Mouse (Mus musculus): Measurements from ENCODE around the gene Npb. TPM values are rescaled to one million over a fixed set of nuclear protein-coding genes. Genes with fewer than 3 reads are reported as not detected.
A peak's percentile ranks its signal among the peaks of the same experiment; 100 is the strongest.

Npb gene
- total and polyA plus RNA-seq, 3 experiments: 0.27 to 1.7 TPM; not detected in 1

DNA sequence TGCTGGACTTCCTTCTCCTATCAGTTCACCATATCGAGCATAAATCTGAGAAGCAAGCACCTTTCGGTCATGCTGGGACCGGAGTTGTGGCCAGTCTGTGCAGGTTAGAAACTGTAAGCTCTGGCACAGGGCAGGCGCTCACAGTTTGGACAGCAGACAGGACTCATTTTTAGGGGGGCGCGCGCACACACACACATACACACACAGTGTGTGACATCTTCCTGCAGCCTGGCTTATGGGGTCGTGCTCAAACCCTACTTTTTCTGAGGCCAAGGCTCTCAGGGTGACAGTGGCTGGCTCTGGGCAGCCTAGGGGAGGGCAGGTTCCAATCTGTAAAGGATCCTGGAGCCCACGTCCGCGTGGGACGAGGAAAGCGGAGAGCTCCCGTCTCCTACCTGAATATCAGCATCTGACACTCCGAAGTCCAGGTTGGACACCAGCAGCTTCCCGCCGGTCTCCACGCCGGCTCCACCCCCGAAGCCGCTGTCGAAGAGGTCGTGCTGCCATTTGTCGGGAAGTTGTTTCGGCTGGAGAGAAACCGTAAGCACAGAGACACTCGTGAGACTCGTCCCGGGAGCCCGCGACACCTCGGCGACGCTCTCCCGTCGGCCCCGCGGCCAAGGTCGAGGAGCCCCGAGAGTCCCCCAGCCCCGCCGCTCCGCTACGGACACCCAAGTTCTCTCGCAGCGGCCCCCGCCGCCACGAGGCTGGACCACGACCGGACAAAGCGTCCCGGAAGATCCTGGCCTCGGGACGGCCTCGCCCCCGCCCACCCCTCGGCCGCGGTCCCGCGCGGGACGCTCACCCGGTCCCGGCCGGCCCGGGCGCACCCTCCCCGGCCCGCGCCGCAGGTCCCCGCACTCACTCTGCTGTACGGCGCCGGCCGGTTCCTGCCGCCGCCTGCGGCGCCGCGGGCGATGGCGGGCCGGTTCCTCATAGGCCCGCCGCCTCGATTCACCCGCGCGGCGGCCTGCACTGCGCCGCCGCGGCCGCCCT, 10.7 kb upstream of the Npb start:
- Histone ChIP-seq H3K36me3 (ENCODE audit: control insufficient read depth in 1 of 2, insufficient read depth in 2 of 2, low read length in 2 of 2) (peaks cover 45 to 57% of the 10 kb centered on the region in 2 experiments), H3K4me3 (ENCODE audit: control insufficient read depth in 1 of 2, insufficient read depth in 1 of 2, low read depth in 2 of 2, low read length in 2 of 2) (peak overlapping the region; percentile 74 to 95), H3K9ac (ENCODE audit: control insufficient read depth, low read depth, low read length, poor library complexity, severe bottlenecking) (peak overlapping the region; percentile 99), H3K9me3 (replicated peaks; ENCODE audit: insufficient read depth, low read length) (no peaks in the 10 kb centered on the region), H3K27me3 (ENCODE audit: control insufficient read depth in 1 of 2, insufficient read depth in 2 of 2, low read length in 2 of 2) (no peaks in the 10 kb centered on the region), H3K27ac (ENCODE audit: control insufficient read depth, low read depth, low read length) (peak overlapping the region; percentile 70), H3K79me2 (ENCODE audit: control insufficient read depth, insufficient read depth, low read length, poor library complexity) (peaks cover 65% of the 10 kb centered on the region), H3K4me1 (ENCODE audit: control insufficient read depth in 1 of 2, insufficient read depth in 2 of 2, low read length in 2 of 2) (peaks cover 5 to 41% of the 10 kb centered on the region in 2 experiments)
- peak; percentile 62 for DNase-seq (ENCODE audit: low read depth, low spot score)
- TF ChIP-seq HCFC1 (IDR thresholded peaks at IDR 0.05; ENCODE audit: low read depth, low read length): 0 out of 2 replicates have a peak, but pooled peaks have one; percentile 30
- no peak for TF ChIP-seq BHLHE40 (IDR thresholded peaks at IDR 0.05; ENCODE audit: borderline replicate concordance, low read depth, low read length)
- no peak for TF ChIP-seq ETS1 (IDR thresholded peaks at IDR 0.05; ENCODE audit: low read depth, low read length)
- no peak for TF ChIP-seq MYB (IDR thresholded peaks at IDR 0.05; ENCODE audit: low read depth, low read length)
- TF ChIP-seq NELFE (IDR thresholded peaks at IDR 0.05; ENCODE audit: low read depth, low read length): no peak
- 0 out of 2 replicates have a peak, but pooled peaks have one; percentile 12 for TF ChIP-seq TBP (IDR thresholded peaks at IDR 0.05; ENCODE audit: low read depth, low read length)
- no peak for TF ChIP-seq CTCF (IDR thresholded peaks at IDR 0.05 in 2 of 3, conservative IDR thresholded peaks at IDR 0.05 in 1 of 3; ENCODE audit: control insufficient read depth in 1 of 3, insufficient read depth in 1 of 3, low read depth in 2 of 3, low read length in 3 of 3, poor library complexity in 1 of 3, severe bottlenecking in 1 of 3)
- no peak for TF ChIP-seq MAX (IDR thresholded peaks at IDR 0.05; ENCODE audit: low read length)
- TF ChIP-seq CHD1 (IDR thresholded peaks at IDR 0.05; ENCODE audit: low read depth, low read length): 0 out of 2 replicates have a peak, but pooled peaks have one; percentile 70
- TF ChIP-seq MEF2A (IDR thresholded peaks at IDR 0.05; ENCODE audit: extremely low read depth, insufficient replicate concordance, low read depth, low read length, poor library complexity, severe bottlenecking): no peak
- TF ChIP-seq SIN3A (IDR thresholded peaks at IDR 0.05; ENCODE audit: low read length): peak; percentile 21; the same call in 1 of the 2 replicates
- no peak for TF ChIP-seq RAD21 (IDR thresholded peaks at IDR 0.05; ENCODE audit: low read depth, low read length)

GRCm38 (mm10) chr11:120598283-120598989, 9.8 kb upstream of the Npb start, which contains the start of the genes Alyref and Anapc11:
TSS of gene Alyref (minus strand) at chr11:120598365.
TSS of gene Anapc11 (plus strand) at chr11:120598421.
- Histone ChIP-seq H3K4me1 (ENCODE audit: control insufficient read depth in 1 of 2, insufficient read depth in 2 of 2, low read length in 2 of 2) (peaks cover 5 to 39% of the 10 kb centered on the region in 2 experiments), H3K27me3 (ENCODE audit: control insufficient read depth in 1 of 2, insufficient read depth in 2 of 2, low read length in 2 of 2) (no peaks in the 10 kb centered on the region), H3K79me2 (ENCODE audit: control insufficient read depth, insufficient read depth, low read length, poor library complexity) (peaks cover 59% of the 10 kb centered on the region), H3K9me3 (replicated peaks; ENCODE audit: insufficient read depth, low read length) (no peaks in the 10 kb centered on the region), H3K36me3 (ENCODE audit: control insufficient read depth in 1 of 2, insufficient read depth in 2 of 2, low read length in 2 of 2) (peaks cover 39 to 52% of the 10 kb centered on the region in 2 experiments), H3K4me3 (ENCODE audit: control insufficient read depth in 1 of 2, insufficient read depth in 1 of 2, low read depth in 2 of 2, low read length in 2 of 2) (peak within 1 kb of the TSS; percentile 89 to 95), H3K9ac (ENCODE audit: control insufficient read depth, low read depth, low read length, poor library complexity, severe bottlenecking) (peak within 1 kb of the TSS; percentile 99), H3K27ac (ENCODE audit: control insufficient read depth, low read depth, low read length) (peak within 1 kb of the TSS; percentile 92)
- DNase-seq (ENCODE audit: low read depth, low spot score): peak; percentile 99
- TF ChIP-seq BHLHE40 (IDR thresholded peaks at IDR 0.05; ENCODE audit: borderline replicate concordance, low read depth, low read length): no peak
- no peak; the same call in 1 of the 2 replicates for TF ChIP-seq POLR2AphosphoS5 (IDR thresholded peaks at IDR 0.05; ENCODE audit: borderline replicate concordance, low read depth, low read length)
- no peak; the same call in none of the 2 replicates for TF ChIP-seq MYC (IDR thresholded peaks at IDR 0.05; ENCODE audit: low read depth, low read length)
- peak; percentile 91 to 97 for TF ChIP-seq POLR2A (IDR thresholded peaks at IDR 0.05; ENCODE audit: control insufficient read depth in 1 of 2, insufficient read depth in 1 of 2, low read depth in 1 of 2, low read length in 2 of 2, poor library complexity in 1 of 2)
- TF ChIP-seq RAD21 (IDR thresholded peaks at IDR 0.05; ENCODE audit: low read depth, low read length): no peak
- TF ChIP-seq TAL1 (IDR thresholded peaks at IDR 0.05; ENCODE audit: low read length): no peak
- TF ChIP-seq USF1 (IDR thresholded peaks at IDR 0.05; ENCODE audit: low read depth, low read length): peak; percentile 79
- peak; percentile 89 for TF ChIP-seq HCFC1 (IDR thresholded peaks at IDR 0.05; ENCODE audit: low read depth, low read length)
- peak; percentile 81 for TF ChIP-seq KAT2A (conservative IDR thresholded peaks at IDR 0.05; ENCODE audit: low read depth, low read length)
- TF ChIP-seq NRF1 (IDR thresholded peaks at IDR 0.05; ENCODE audit: insufficient read depth, low read depth, low read length, poor library complexity, severe bottlenecking): peak; percentile 97
- peak; percentile 96 for TF ChIP-seq ZMIZ1 (IDR thresholded peaks at IDR 0.05; ENCODE audit: low read depth, low read length)
- TF ChIP-seq UBTF (IDR thresholded peaks at IDR 0.05; ENCODE audit: borderline replicate concordance, insufficient read depth, low read depth, low read length): no peak
- peak; percentile 88; the same call in 1 of the 2 replicates for TF ChIP-seq E2F4 (IDR thresholded peaks at IDR 0.05; ENCODE audit: borderline replicate concordance, low read depth, low read length)
- no peak for TF ChIP-seq ZC3H11A (IDR thresholded peaks at IDR 0.05; ENCODE audit: low read depth, low read length)
- TF ChIP-seq NELFE (IDR thresholded peaks at IDR 0.05; ENCODE audit: low read depth, low read length): peak; percentile 89
- TF ChIP-seq ZNF384 (IDR thresholded peaks at IDR 0.05; ENCODE audit: low read depth, low read length): no peak
- peak in 1 of 2 experiments; percentile 62; a peak in 2 of 4 replicates for TF ChIP-seq EP300 (IDR thresholded peaks at IDR 0.05; ENCODE audit: low read depth in 1 of 2, low read length in 2 of 2)
- no peak for TF ChIP-seq CHD2 (IDR thresholded peaks at IDR 0.05; ENCODE audit: low read length)

Measured in MEL (cell line).